ENCODE assay signal across 8 mouse cellular contexts in the genomic region with DNA sequence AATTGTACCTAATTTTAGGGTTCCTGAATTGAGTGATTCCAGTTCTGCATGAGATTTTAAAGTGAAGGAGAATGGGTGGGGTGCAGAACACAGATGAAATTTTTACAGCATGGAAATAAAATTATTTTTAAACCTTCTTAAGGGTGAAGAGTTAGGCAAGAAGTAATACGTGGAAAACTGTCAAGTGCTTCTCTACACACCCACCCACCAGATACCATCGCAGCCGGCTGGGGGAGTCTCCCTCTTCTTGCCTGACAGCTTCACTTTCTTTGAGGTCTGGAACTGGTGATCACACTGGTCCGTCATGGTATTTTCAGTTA. TPM values are rescaled to one million over a fixed set of nuclear protein-coding genes. Genes with fewer than 3 reads are reported as not detected.
DNase-seq lines count a peak whose midpoint lies in the region; ATAC-seq and TF ChIP-seq lines count a peak whose summit lies in the region.

No protein-coding gene starts in this region.

- 0% methylated on average over 4 of the region's 4 CpGs for WGBS in liver, embryonic 12.5 days (ENCODE audit: insufficient replicate concordance)

- peak overlapping the region; percentile 100 for H3K27ac ChIP-seq in gastrocnemius, adult 2 months
- H3K27ac ChIP-seq in testis, adult 2 months (ENCODE audit: control insufficient read depth, insufficient read depth, low read depth, low read length) = peak overlapping the region; percentile 77
- H3K27ac ChIP-seq in liver, embryonic 12.5 days = peak overlapping the region; percentile 85

- H3K4me2 ChIP-seq in liver, embryonic 12.5 days = peak overlapping the region; percentile 98

- no peak for TF ChIP-seq POLR2A in testis, adult 2 months (IDR thresholded peaks at IDR 0.05; ENCODE audit: control insufficient read depth, low read depth, low read length)

- DNase-seq in gastrocnemius, adult 2 months = no peak
- no peak for DNase-seq in gastrocnemius, postnatal 10 days
- no peak for DNase-seq in testis, postnatal 14 days (ENCODE audit: low spot score)
- DNase-seq in telencephalon, adult 2 months (ENCODE audit: low read depth, low spot score) = peak; percentile 55
- DNase-seq in layer of hippocampus, adult 8-10 months (ENCODE audit: low spot score in 2 of 2) = no peak
- no peak for DNase-seq in cerebellum, adult 18-20 months

- H3K27me3 ChIP-seq in testis, adult 2 months (ENCODE audit: control insufficient read depth, insufficient read depth, low read length) = no peaks in the 10 kb centered on the region; the same call in none of the 2 replicates
- peaks cover 50% of the 10 kb centered on the region for H3K27me3 ChIP-seq in liver, embryonic 12.5 days (replicated peaks)

- H3K4me1 ChIP-seq in testis, adult 2 months (ENCODE audit: control insufficient read depth, insufficient read depth, low read length) = peaks cover 27% of the 10 kb centered on the region
- H3K4me1 ChIP-seq in liver, embryonic 12.5 days = peaks cover 39% of the 10 kb centered on the region

- H3K9me3 ChIP-seq in liver, embryonic 12.5 days (replicated peaks) = no peaks in the 10 kb centered on the region

- no peak for TF ChIP-seq CTCF in gastrocnemius, adult 2 months (IDR thresholded peaks at IDR 0.05)
- no peak for TF ChIP-seq CTCF in testis, adult 2 months (IDR thresholded peaks at IDR 0.05; ENCODE audit: control insufficient read depth, insufficient read depth, insufficient replicate concordance, low read depth, low read length)

- ATAC-seq in liver, embryonic 12.5 days = no peak

- H3K36me3 ChIP-seq in testis, adult 2 months (ENCODE audit: control insufficient read depth, insufficient read depth, low read length) = no peaks in the 10 kb centered on the region
- no peaks in the 10 kb centered on the region for H3K36me3 ChIP-seq in liver, embryonic 12.5 days

- intact Hi-C loops in gastrocnemius, adult 2 months (cut with DNase I) = loop anchor here (5.0 to 10.0 kb wide), 3 partner anchors 370 to 608 kb away; no protein-coding TSS in a partner anchor

- peak overlapping the region; percentile 79 for H3K9ac ChIP-seq in liver, embryonic 12.5 days

- peak overlapping the region; percentile 94 for H3K4me3 ChIP-seq in gastrocnemius, adult 2 months
- peak overlapping the region; percentile 84 for H3K4me3 ChIP-seq in testis, adult 2 months (ENCODE audit: control insufficient read depth, low read depth, low read length)
- H3K4me3 ChIP-seq in liver, embryonic 12.5 days = peak overlapping the region; percentile 67

RNA-seq across cellular contexts. Expression of a gene that starts 2.5 kb away (rescaled TPM):
- 10 to 100 TPM; 14.2 to 15.0 TPM for total RNA-seq in gastrocnemius, adult 2 months (2021)
- 1 to 10 TPM; 2.2 TPM for total RNA-seq in gastrocnemius, postnatal 10 days (2021)
- polyA plus RNA-seq in testis, adult 2 months (2012; rRNA removed) = 4.0 and 4.9 TPM in 2 replicates
- polyA plus RNA-seq in liver, embryonic 12.5 days (2016; fragmentation: Nextera tagmentation; extraction: Ambion mirVana) = 0.02 TPM in 1 of 2 replicates, not detected in the other
- total RNA-seq in layer of hippocampus, adult 8-10 months (2022) = 10 to 100 TPM; 49.2 to 68.0 (median 60.0) TPM

Comparison
In these comparisons a context has a peak if more than half of its experiments do, and no peak if none do; other contexts are left out.
1. RNA of a gene that starts 2.5 kb away (total RNA-seq): 49.2 to 68.0 TPM in layer of hippocampus, adult 8-10 months and 14.2 to 15.0 TPM in gastrocnemius, adult 2 months; 2.2 TPM in gastrocnemius, postnatal 10 days; every median in the first group is over 4 times any median in the second.
2. Peak in every context shown above with its lines, with median percentiles within 50 percentile points of each other: H3K27ac ChIP-seq and H3K4me3 ChIP-seq.